In genomic region chr2:119546848-119547521, GRCm38 (mm10) we compare ENCODE assay signal across 8 mouse cellular contexts. TPM values are rescaled to one million over a fixed set of nuclear protein-coding genes. Genes with fewer than 3 reads are reported as not detected.
DNase-seq lines count a peak whose midpoint lies in the region; ATAC-seq lines count a peak whose summit lies in the region.

No protein-coding gene starts in this region.

- DNase-seq in CD4-positive helper T cell, adult 2 months (ENCODE audit: low read depth, low spot score): peak; percentile 95
- peak; percentile 4 for DNase-seq in brain, embryonic 18.5 days (ENCODE audit: low read depth, low spot score)
- DNase-seq in kidney, postnatal 10 days: peak; percentile 88
- DNase-seq in natural killer cell, adult 2 months (ENCODE audit: low spot score in 2 of 2): peak; percentile 85 to 92

- H3K9ac ChIP-seq in heart, embryonic 13.5 days: peak overlapping the region; percentile 77
- peak overlapping the region; percentile 67 for H3K9ac ChIP-seq in liver, embryonic 12.5 days
- H3K9ac ChIP-seq in stomach, embryonic 15.5 days: peak overlapping the region; percentile 33; the same call in 1 of the 2 replicates

- peaks cover 14% of the 10 kb centered on the region for H3K4me1 ChIP-seq in heart, embryonic 13.5 days
- H3K4me1 ChIP-seq in liver, embryonic 12.5 days: peaks cover 36% of the 10 kb centered on the region
- H3K4me1 ChIP-seq in stomach, embryonic 15.5 days: peaks cover 10% of the 10 kb centered on the region; the same call in 1 of the 2 replicates

- peak overlapping the region; percentile 72 for H3K27ac ChIP-seq in heart, embryonic 13.5 days (replicated peaks)
- H3K27ac ChIP-seq in liver, embryonic 12.5 days: peak overlapping the region; percentile 86
- H3K27ac ChIP-seq in stomach, embryonic 15.5 days: peak overlapping the region; percentile 90

- peak overlapping the region; percentile 81 for H3K4me3 ChIP-seq in heart, embryonic 13.5 days
- H3K4me3 ChIP-seq in liver, embryonic 12.5 days: peak overlapping the region; percentile 89
- H3K4me3 ChIP-seq in stomach, embryonic 15.5 days (replicated peaks): peak overlapping the region; percentile 64

- under 1% methylated on average over 30 of the region's 30 CpGs for WGBS in heart, embryonic 13.5 days
- WGBS in liver, embryonic 12.5 days (ENCODE audit: insufficient replicate concordance): under 1% methylated on average over 30 of the region's 30 CpGs
- WGBS in stomach, embryonic 15.5 days: under 1% methylated on average over 30 of the region's 30 CpGs

- no peaks in the 10 kb centered on the region for H3K27me3 ChIP-seq in heart, embryonic 13.5 days (replicated peaks)
- H3K27me3 ChIP-seq in liver, embryonic 12.5 days (replicated peaks): no peaks in the 10 kb centered on the region
- no peaks in the 10 kb centered on the region for H3K27me3 ChIP-seq in stomach, embryonic 15.5 days (replicated peaks)

- peak overlapping the region; percentile 81 for H3K4me2 ChIP-seq in heart, embryonic 13.5 days
- peak overlapping the region; percentile 72 for H3K4me2 ChIP-seq in liver, embryonic 12.5 days
- peak overlapping the region; percentile 84 for H3K4me2 ChIP-seq in stomach, embryonic 15.5 days

- peak; percentile 77 for ATAC-seq in erythroid progenitor cell, adult 5-6 weeks (replicated peaks; ENCODE audit: low FRiP score, poor library complexity, severe bottlenecking)
- ATAC-seq in heart, embryonic 13.5 days (ENCODE audit: extremely low read depth, insufficient number of reproducible peaks, low FRiP score, low TSS enrichment): peak; percentile 75
- peak; percentile 79 for ATAC-seq in liver, embryonic 12.5 days
- ATAC-seq in stomach, embryonic 15.5 days (ENCODE audit: insufficient read depth, low FRiP score, low read depth): peak; percentile 70

- no peaks in the 10 kb centered on the region for H3K36me3 ChIP-seq in heart, embryonic 13.5 days
- 0 out of 2 replicates have a peak, but pooled peaks cover 2% of the 10 kb centered on the region for H3K36me3 ChIP-seq in liver, embryonic 12.5 days
- H3K36me3 ChIP-seq in stomach, embryonic 15.5 days: no peaks in the 10 kb centered on the region

- H3K9me3 ChIP-seq in heart, embryonic 13.5 days: no peaks in the 10 kb centered on the region
- H3K9me3 ChIP-seq in liver, embryonic 12.5 days (replicated peaks): no peaks in the 10 kb centered on the region
- H3K9me3 ChIP-seq in stomach, embryonic 15.5 days: no peaks in the 10 kb centered on the region

RNA-seq across cellular contexts. Expression of gene Exd1, which starts 0.4 kb away (rescaled TPM):
- total RNA-seq in erythroid progenitor cell, adult 5-6 weeks (2015; ENCODE audit: low replicate concordance): not detected in 2 replicates
- total RNA-seq in erythroid progenitor cell, adult 5-6 weeks (2017; ENCODE audit: low replicate concordance): 0.90 TPM in 1 of 2 replicates, not detected in the other
- polyA plus RNA-seq in heart, embryonic 13.5 days (2015; fragmentation: Nextera tagmentation; extraction: Ambion mirVana): 0.13 and 0.20 TPM in 2 replicates
- 0.07 and 0.17 TPM in 2 replicates for polyA plus RNA-seq in liver, embryonic 12.5 days (2016; fragmentation: Nextera tagmentation; extraction: Ambion mirVana)
- 0.42 and 0.48 TPM in 2 replicates for polyA plus RNA-seq in stomach, embryonic 15.5 days (2015; fragmentation: Nextera tagmentation; extraction: Ambion mirVana)

RNA-seq across cellular contexts. Expression of gene Chp1, which starts 0.5 kb away (rescaled TPM):
- 76.7 and 89.7 TPM in 2 replicates for total RNA-seq in erythroid progenitor cell, adult 5-6 weeks (2015; ENCODE audit: low replicate concordance)
- 53.0 and 61.0 TPM in 2 replicates for total RNA-seq in erythroid progenitor cell, adult 5-6 weeks (2017; ENCODE audit: low replicate concordance)
- 40.6 and 46.4 TPM in 2 replicates for polyA plus RNA-seq in heart, embryonic 13.5 days (2015; fragmentation: Nextera tagmentation; extraction: Ambion mirVana)
- 43.4 and 44.1 TPM in 2 replicates for polyA plus RNA-seq in liver, embryonic 12.5 days (2016; fragmentation: Nextera tagmentation; extraction: Ambion mirVana)
- polyA plus RNA-seq in stomach, embryonic 15.5 days (2015; fragmentation: Nextera tagmentation; extraction: Ambion mirVana): 68.1 and 73.6 TPM in 2 replicates

Comparison
In these comparisons a context has a peak if more than half of its experiments do, and no peak if none do; other contexts are left out.
1. Peak in every context shown above with its lines: DNase-seq, ATAC-seq, H3K4me3 ChIP-seq and H3K27ac ChIP-seq.
2. DNase-seq: peak in every context shown above with its lines; median percentile 95 in CD4-positive helper T cell, adult 2 months; 88 in natural killer cell, adult 2 months; 88 in kidney, postnatal 10 days; 4 in brain, embryonic 18.5 days.